Mouse (Mus musculus): ENCODE data around the gene Gm20388. TPM values are rescaled to one million over a fixed set of nuclear protein-coding genes. Genes with fewer than 3 reads are reported as not detected.
A peak's percentile ranks its signal among the peaks of the same experiment; 100 is the strongest.

Gm20388 gene
- polyA plus RNA-seq, 2 experiments = 8.5 TPM; not detected in 1

DNA sequence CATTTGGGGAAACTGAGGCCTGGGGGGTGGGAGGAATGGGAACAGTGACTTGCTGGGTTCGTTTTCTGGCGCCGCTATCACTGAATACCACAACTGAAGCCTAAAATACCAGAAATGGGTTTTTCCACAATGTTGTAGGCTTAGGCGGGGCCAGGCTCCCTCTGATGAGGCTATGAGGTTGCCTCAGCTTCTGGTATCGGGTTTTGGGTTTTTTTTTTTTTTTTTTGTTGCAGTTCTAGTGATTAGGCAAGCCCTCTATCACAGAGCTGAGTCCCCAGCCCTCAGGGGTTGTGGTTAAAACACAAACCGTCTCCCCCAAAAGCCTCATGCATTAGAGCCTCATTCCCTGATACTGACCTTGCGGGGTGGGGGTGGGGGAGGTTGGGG lies 467.2 kb downstream of the Gm20388 start:
- no peak for TF ChIP-seq CTCF (IDR thresholded peaks at IDR 0.05; ENCODE audit: low read depth)
- peak; percentile 42; the same call in 1 of the 2 replicates for TF ChIP-seq EP300 (IDR thresholded peaks at IDR 0.05; ENCODE audit: low read depth)
- ATAC-seq (ENCODE audit: insufficient read depth) = peak; percentile 53
- Histone ChIP-seq H3K4me2 (ENCODE audit: low read depth) (peak overlapping the region; percentile 26; the same call in 1 of the 2 replicates), H3K9me3 (ENCODE audit: control insufficient read depth, low read length) (no peaks in the 10 kb centered on the region), H3K9ac (replicated peaks) (peak overlapping the region; percentile 36), H3K27ac (peak overlapping the region; percentile 51), H3K36me3 (replicated peaks; ENCODE audit: control insufficient read depth, insufficient read depth, low read depth) (no peaks in the 10 kb centered on the region), H3K4me3 (ENCODE audit: insufficient read depth in 1 of 2, low read depth in 2 of 2, low read length in 2 of 2) (no peak overlapping the region), H3K27me3 (ENCODE audit: control insufficient read depth, insufficient read depth, low read length) (no peaks in the 10 kb centered on the region), H3K4me1 (replicated peaks; ENCODE audit: control insufficient read depth in 2 of 2, insufficient read depth in 2 of 2, low read length in 1 of 2) (peaks cover 56 to 59% of the 10 kb centered on the region in 2 experiments)
- 15% methylated on average over 7 of the region's 7 CpGs for WGBS (ENCODE audit: insufficient replicate concordance)
- DNase-seq (ENCODE audit: low read depth in 3 of 3, low spot score in 3 of 3) = peak in 1 of 3 experiments; percentile 52

DNA sequence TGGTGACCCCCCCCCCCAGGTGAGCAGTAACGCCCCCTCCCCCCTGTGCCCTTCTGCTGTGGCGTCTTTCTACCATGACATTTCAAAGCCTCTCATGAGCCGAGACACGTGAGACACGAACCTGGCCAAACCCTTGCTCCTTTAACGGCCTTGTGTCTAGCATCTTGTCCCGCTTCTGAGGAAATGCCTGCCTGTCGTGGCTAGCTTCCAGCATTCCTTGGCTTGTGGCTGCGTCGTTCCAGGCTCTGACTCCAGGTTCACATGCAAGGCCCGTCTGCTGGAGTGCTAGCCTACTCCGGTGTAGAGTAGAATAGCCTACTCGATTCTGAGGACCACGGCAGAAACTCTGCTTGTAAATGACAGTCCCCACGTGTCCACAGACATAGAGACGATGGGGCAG lies 467.7 kb downstream of the Gm20388 start:
- TF ChIP-seq CTCF (IDR thresholded peaks at IDR 0.05; ENCODE audit: low read depth) (no peak), EP300 (IDR thresholded peaks at IDR 0.05; ENCODE audit: low read depth) (no peak)
- Histone ChIP-seq H3K36me3 (replicated peaks; ENCODE audit: control insufficient read depth, insufficient read depth, low read depth) (no peaks in the 10 kb centered on the region), H3K4me3 (ENCODE audit: insufficient read depth in 1 of 2, low read depth in 2 of 2, low read length in 2 of 2) (no peak overlapping the region), H3K4me2 (ENCODE audit: low read depth) (no peak overlapping the region), H3K27me3 (ENCODE audit: control insufficient read depth, insufficient read depth, low read length) (no peaks in the 10 kb centered on the region), H3K9me3 (ENCODE audit: control insufficient read depth, low read length) (no peaks in the 10 kb centered on the region), H3K27ac (no peak overlapping the region; the same call in 1 of the 2 replicates), H3K9ac (replicated peaks) (no peak overlapping the region), H3K4me1 (replicated peaks; ENCODE audit: control insufficient read depth in 2 of 2, insufficient read depth in 2 of 2, low read length in 1 of 2) (peaks cover 51 to 54% of the 10 kb centered on the region in 2 experiments)
- ATAC-seq (ENCODE audit: insufficient read depth) (no peak), DNase-seq (ENCODE audit: low read depth in 3 of 3, low spot score in 3 of 3) (no peak)
- 42% methylated on average over 16 of the region's 16 CpGs for WGBS (ENCODE audit: insufficient replicate concordance)

DNA sequence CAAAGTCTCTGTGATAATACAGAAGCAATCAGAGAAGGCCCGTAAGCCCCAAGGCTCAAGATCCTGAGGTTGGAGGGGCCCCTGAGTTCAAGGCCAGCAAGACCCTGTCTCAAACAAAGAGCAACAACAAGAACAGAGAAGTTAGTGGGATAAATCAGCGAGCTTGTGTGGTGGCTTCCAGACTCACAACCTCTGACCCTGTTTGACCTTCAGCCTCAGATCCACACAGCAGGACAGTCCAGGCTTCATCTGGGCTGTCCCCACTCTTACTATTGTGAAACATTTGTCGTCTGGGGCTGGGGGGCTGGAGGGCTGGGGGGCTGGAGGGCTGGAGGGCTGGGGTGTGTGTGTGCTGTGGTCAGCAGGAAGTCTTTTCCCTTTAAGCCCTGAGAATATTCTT lies 468.4 kb downstream of the Gm20388 start:
- Histone ChIP-seq H3K4me1 (replicated peaks; ENCODE audit: control insufficient read depth in 2 of 2, insufficient read depth in 2 of 2, low read length in 1 of 2) (peaks cover 44 to 47% of the 10 kb centered on the region in 2 experiments), H3K4me2 (ENCODE audit: low read depth) (no peak overlapping the region), H3K27me3 (ENCODE audit: control insufficient read depth, insufficient read depth, low read length) (no peaks in the 10 kb centered on the region), H3K36me3 (replicated peaks; ENCODE audit: control insufficient read depth, insufficient read depth, low read depth) (no peaks in the 10 kb centered on the region), H3K27ac (no peak overlapping the region), H3K9me3 (ENCODE audit: control insufficient read depth, low read length) (no peaks in the 10 kb centered on the region), H3K9ac (replicated peaks) (no peak overlapping the region), H3K4me3 (ENCODE audit: insufficient read depth in 1 of 2, low read depth in 2 of 2, low read length in 2 of 2) (no peak overlapping the region)
- ATAC-seq (ENCODE audit: insufficient read depth) (no peak), DNase-seq (ENCODE audit: low read depth in 3 of 3, low spot score in 3 of 3) (no peak)
- 40% methylated on average over 3 of the region's 3 CpGs for WGBS (ENCODE audit: insufficient replicate concordance)
- TF ChIP-seq CTCF (IDR thresholded peaks at IDR 0.05; ENCODE audit: low read depth) = no peak
- no peak for TF ChIP-seq EP300 (IDR thresholded peaks at IDR 0.05; ENCODE audit: low read depth)

DNA sequence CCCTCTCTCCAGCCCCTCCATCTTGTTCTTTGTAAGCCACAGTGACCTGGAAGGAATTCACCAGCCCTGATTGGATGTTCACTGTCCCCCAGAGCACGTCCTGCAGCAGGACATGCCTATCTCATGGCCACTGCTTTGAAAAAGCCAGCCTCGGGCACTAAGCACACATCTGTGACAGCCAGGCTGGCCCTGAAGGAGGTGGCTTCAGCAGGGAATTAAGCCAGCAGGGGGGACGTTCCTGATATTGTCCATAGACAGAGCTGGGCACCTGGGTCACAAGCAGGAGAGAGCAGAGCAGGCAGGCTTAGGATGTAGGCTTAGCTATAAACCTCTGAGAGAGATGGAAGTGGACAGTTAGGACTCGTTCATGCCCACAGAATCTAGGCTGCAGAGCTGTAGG lies 471.2 kb downstream of the Gm20388 start:
- H3K36me3 ChIP-seq (replicated peaks; ENCODE audit: control insufficient read depth, insufficient read depth, low read depth) = no peaks in the 10 kb centered on the region
- no peaks in the 10 kb centered on the region for H3K27me3 ChIP-seq (ENCODE audit: control insufficient read depth, insufficient read depth, low read length)
- no peak overlapping the region for H3K27ac ChIP-seq
- DNase-seq (ENCODE audit: low read depth in 3 of 3, low spot score in 3 of 3) = no peak
- no peak for ATAC-seq (ENCODE audit: insufficient read depth)
- peaks cover 2% of the 10 kb centered on the region; the same call in 1 of the 2 replicates for H3K9me3 ChIP-seq (ENCODE audit: control insufficient read depth, low read length)
- no peak for TF ChIP-seq EP300 (IDR thresholded peaks at IDR 0.05; ENCODE audit: low read depth)
- TF ChIP-seq CTCF (IDR thresholded peaks at IDR 0.05; ENCODE audit: low read depth) = no peak
- WGBS (ENCODE audit: insufficient replicate concordance) = 62% methylated on average over 4 of the region's 4 CpGs
- H3K4me3 ChIP-seq (ENCODE audit: insufficient read depth in 1 of 2, low read depth in 2 of 2, low read length in 2 of 2) = no peak overlapping the region
- peaks cover 26 to 28% of the 10 kb centered on the region in 2 experiments for H3K4me1 ChIP-seq (replicated peaks; ENCODE audit: control insufficient read depth in 2 of 2, insufficient read depth in 2 of 2, low read length in 1 of 2)
- no peak overlapping the region for H3K4me2 ChIP-seq (ENCODE audit: low read depth)
- no peak overlapping the region for H3K9ac ChIP-seq (replicated peaks)

DNA sequence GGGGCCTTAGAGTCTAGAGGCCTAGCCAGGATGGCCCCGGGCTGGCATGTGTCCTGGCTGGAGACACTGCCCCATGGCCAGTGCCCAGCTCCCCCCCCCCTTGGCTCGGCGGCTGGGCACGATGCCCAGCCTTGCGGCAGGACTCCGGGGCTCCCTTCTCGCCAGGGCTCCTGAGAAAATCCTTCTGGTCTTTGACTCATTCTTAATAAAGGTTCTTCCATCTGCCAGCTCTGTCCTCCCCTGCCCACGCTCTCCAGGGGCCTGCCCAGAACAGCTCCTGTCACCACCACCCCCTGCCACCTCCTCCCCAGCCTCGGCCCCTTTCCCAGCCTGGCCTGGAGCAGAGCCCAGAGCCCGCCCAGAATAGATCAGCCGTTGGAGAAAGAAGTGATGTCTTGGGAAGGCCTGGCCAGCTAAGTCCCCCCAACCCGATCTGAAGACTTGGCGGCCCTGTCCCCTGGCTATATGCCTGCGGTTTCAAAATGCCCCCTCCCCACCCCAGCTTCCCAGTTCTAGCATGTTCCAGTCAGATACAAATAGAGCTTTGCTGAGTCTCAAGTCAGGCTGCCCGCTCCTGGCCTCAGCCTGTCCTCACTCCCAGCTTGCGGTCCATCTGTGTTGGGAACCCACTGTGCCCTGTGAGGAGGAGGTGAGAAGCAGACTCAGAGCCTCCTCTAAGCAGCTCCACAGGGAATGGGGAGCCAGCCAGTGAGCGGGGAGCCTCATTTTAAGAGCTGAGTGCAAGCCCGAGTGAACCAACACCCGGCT lies 472.0 kb downstream of the Gm20388 start:
- H3K9ac ChIP-seq (replicated peaks) = no peak overlapping the region
- no peak for ATAC-seq (ENCODE audit: insufficient read depth)
- H3K4me3 ChIP-seq (ENCODE audit: insufficient read depth in 1 of 2, low read depth in 2 of 2, low read length in 2 of 2) = no peak overlapping the region
- WGBS (ENCODE audit: insufficient replicate concordance) = 72% methylated on average over 19 of the region's 19 CpGs
- TF ChIP-seq EP300 (IDR thresholded peaks at IDR 0.05; ENCODE audit: low read depth) (no peak), CTCF (IDR thresholded peaks at IDR 0.05; ENCODE audit: low read depth) (no peak)
- no peaks in the 10 kb centered on the region for H3K27me3 ChIP-seq (ENCODE audit: control insufficient read depth, insufficient read depth, low read length)
- no peaks in the 10 kb centered on the region for H3K36me3 ChIP-seq (replicated peaks; ENCODE audit: control insufficient read depth, insufficient read depth, low read depth)
- H3K4me2 ChIP-seq (ENCODE audit: low read depth) = no peak overlapping the region
- DNase-seq (ENCODE audit: low read depth in 3 of 3, low spot score in 3 of 3) = no peak
- peaks cover 19 to 22% of the 10 kb centered on the region in 2 experiments for H3K4me1 ChIP-seq (replicated peaks; ENCODE audit: control insufficient read depth in 2 of 2, insufficient read depth in 2 of 2, low read length in 1 of 2)
- H3K27ac ChIP-seq = no peak overlapping the region
- H3K9me3 ChIP-seq (ENCODE audit: control insufficient read depth, low read length) = peaks cover 2% of the 10 kb centered on the region; the same call in 1 of the 2 replicates

Data from liver, embryonic 14.5 days (tissue).